Mouse (Mus musculus) hematopoietic stem cell, adult 5-6 weeks (primary cell): ENCODE results near the gene Trim24. TPM values are rescaled to one million over a fixed set of nuclear protein-coding genes. Genes with fewer than 3 reads are reported as not detected.
A peak's percentile ranks its signal among the peaks of the same experiment; 100 is the strongest.
"Not testable (repeated sequence)": the region's sequence is repeated elsewhere in the genome, so short reads cannot be mapped to it uniquely, and the experiment has no call there.

Source experiments
- ATAC-seq, 2 experiments: fragments of 125-278 bp in 1 of 2; replicated peaks in 1 of 2; 2 replicates each; pipeline ENCODE4 v1.8.0; 2016 to 2017; ENCODE audit warnings: inconsistent platforms in 2 of 2, mild to moderate bottlenecking in 2 of 2, moderate number of reproducible peaks in 2 of 2, low read depth in 1 of 2, moderate TSS enrichment in 1 of 2; ENCODE audit not compliant: low FRiP score in 2 of 2, poor library complexity in 2 of 2, severe bottlenecking in 2 of 2, insufficient read depth in 1 of 2, low TSS enrichment in 1 of 2
- total RNA-seq: library from RNA; stranded (forward); fragments of 172-1452, 232-1000 nt; gene quantifications from 2 replicates; pipeline ENCODE4 v1.2.3, GENCODE M21; 2017

Gene Trim24
- total RNA-seq, 1 experiment from 2014 or later = 46.1 TPM

DNA sequence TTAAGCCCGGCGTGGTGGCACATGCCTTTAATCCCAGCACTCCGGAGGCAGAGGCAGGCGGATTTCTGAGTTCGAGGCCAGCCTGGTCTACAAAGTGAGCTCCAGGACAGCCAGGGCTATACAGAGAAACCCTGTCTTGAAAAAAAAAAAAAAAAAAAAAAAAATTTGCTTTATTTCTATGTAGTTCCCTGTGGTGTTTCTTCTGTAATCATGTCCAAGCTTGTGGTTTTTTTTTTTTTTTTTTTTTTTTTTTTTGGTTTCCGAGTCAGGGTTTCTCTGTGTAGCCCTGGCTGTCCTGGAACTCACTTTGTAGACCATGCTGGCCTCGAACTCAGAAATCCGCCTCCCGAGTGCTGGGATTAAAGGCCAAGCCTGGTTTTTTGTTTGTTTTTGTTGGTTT lies 14.3 kb upstream of the Trim24 start:
- not testable (repeated sequence) for ATAC-seq

DNA sequence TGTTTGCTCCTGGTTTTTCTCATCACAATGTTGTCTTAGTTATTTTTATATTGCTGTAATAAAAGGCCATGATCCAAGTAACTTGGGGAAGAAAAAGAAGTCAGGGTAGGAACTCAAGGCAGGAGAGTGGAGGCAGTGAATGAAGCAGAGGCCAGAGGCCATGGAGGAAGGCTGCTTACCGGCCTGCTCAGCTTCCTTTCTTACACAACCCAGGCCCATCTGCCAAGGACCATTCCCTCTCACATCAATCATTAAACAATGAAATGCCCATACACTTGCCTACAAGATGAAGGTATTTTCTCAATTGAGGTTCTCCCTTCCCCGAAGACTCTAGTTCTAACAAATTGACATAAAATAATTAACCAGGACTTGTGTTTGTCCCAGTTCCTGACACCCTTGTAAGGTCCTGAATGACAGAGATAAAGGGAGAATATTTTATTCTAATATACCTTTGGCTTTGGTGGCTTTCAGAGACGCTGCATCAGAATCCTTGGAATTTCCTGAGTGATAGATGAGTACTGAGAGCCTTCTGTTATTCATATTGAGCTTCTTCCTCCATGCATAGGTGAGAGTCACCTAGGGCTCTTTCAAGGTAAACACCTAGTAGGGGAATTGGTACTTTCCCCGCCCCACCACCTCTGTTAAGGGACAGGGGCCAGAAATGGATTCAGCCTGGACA lies 13.3 kb upstream of the Trim24 start:
- no peak for ATAC-seq

DNA sequence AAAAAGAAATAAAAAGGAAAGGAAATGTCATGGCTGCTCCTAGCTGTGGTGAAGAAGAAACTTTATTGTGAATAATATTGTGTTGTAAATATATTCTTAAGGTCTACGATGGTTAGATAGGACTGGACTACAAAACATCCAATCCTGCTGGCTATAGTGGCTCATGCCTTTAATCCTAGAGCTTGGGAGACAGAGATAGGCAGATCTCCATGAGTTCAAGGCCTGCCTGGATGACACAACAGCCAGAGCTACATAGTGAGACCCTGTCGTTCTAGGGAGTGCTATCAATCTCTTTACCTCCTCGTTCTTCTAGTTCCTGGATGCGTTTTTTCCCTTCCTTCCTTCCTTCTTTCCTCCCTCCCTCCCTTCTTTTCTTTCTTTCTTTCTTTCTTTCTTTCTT lies 12.5 kb upstream of the Trim24 start:
- no peak for ATAC-seq

- no peak for ATAC-seq
These were observed 7.7 kb upstream of the Trim24 start for GRCm38 (mm10) chr6:37862893-37863292.

DNA sequence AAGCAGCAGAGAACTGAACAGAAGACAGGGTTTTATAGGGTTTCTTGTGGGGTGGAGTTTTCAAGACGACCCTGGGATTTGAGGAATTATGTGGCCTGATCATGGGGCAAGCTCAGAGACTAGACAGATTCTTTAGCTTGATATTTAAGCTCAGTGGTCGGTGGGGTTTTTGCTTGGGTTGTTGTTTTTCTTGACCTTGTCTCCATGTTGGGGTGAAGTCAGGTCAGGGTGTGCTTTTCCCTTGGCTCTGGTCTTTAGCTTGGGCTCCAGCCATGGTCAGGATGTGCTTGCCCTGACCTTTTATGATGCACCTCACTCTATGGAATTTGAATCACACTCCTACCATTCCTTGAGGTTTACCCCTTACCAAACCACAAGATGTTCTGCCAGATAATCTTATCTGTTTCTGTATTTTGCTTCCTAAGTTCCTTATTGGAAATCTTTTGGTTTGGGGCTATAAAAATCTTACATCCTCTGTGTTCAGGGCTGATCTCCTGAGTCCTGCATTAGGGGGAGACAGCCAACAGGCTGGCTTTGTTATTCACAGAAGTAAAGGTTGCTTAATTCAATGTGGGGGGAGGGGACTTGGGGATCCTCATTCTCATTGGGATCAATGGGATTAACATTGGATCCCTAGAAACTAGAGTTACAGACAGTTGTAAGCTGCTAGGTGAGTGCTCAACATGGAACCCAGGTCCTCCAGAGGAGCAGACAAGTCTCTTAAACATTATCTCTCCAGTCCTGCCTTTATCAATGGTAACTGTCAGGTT lies 6.5 kb upstream of the Trim24 start:
- no peak for ATAC-seq

DNA sequence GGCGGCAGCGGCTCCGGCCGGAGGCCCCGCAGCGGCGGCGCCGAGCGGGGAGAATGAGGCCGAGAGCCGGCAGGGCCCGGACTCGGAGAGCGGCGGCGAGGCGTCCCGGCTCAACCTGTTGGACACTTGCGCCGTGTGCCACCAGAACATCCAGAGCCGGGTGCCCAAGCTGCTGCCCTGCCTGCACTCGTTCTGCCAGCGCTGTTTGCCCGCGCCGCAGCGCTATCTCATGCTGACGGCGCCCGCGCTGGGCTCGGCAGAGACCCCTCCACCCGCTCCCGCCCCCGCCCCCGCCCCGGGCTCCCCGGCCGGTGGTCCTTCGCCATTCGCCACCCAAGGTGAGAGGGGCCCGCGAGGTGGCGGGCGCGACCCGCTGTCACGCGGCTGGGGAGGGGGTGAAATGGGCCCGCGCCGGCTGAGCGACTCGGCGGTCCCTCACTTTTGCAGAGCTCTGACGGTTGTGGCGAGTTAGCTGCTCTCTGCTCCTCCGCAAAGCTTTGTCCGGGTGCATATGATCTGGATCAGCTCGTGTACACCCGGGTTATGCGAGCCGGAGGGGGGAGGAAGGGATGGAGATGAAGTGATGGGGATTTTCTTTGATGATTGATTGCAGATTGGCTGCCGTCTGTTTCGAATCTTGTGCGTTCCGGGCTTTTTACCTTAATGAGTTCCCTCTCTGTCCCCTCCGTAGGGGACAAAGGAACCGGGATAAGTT lies 683 bp downstream of the Trim24 start:
- peak in 1 of 2 experiments; percentile 10; a peak in 1 of 4 replicates for ATAC-seq

- no peak for ATAC-seq
These were observed 2.2 kb downstream of the Trim24 start for GRCm38 (mm10) chr6:37872861-37873260.

GRCm38 (mm10) chr6:37873731-37874130 lies 3.1 kb downstream of the Trim24 start:
- no peak for ATAC-seq

DNA sequence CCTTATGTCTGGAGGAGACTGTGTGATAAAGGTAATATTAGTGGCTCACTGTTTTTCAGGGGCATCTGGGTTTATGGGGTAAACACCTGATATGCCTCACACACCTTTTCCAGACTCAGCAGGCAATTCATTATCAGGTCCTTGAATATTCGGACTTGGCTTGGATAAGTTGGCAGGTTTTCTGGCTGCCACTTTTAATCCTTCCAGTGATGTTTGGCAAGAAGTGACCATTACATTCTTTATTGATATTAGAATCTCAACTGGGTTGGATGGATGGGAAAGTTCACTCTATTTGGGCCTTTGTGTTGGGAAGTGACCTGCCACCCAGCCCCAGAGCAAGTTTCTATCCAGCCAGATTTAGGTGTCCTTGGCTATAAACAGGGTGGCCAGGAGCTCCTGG lies 7.6 kb downstream of the Trim24 start:
- no peak for ATAC-seq

GRCm38 (mm10) chr6:37880586-37880985 lies 10.0 kb downstream of the Trim24 start:
- ATAC-seq = no peak

- no peak for ATAC-seq
These were observed 23.0 kb downstream of the Trim24 start for GRCm38 (mm10) chr6:37893586-37893985.

DNA sequence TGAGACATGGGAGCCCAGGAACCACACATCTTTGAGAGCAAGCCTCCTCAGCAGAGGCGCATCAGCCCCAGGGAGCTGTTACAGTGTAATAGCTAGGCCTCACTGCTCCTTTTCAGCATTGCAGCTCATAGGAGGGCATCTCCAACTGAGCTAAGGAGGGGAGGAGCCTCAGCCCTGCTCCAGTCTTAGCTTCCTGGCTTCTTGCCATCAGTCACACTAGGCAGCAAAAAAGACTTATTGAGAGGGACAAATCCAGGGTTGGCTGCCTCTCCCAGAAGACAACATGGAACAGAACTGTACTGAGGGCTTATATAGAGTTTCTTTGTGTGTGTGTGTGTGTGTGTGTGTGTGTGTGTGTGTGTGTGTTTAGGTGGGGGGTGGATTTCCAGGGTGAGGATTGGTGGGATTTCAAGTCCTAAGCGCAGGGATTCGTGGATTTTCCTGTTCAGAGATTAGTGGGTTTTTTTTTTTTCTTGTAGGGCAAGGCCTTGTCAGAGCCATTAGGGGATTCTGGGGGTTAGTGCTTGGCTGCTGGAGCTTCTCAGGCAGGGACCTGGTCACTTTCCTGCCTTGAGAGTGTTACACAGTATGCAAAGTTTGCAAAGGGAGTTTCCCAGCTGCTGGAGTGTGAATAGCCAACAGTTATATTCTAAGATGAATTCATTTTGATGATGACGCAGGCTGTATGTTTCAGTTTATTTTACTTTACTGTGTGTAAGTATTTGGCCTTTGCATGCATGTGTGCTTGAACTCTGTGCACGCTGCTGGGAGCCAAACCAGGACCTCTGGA lies 25.2 kb downstream of the Trim24 start:
- no peak for ATAC-seq

DNA sequence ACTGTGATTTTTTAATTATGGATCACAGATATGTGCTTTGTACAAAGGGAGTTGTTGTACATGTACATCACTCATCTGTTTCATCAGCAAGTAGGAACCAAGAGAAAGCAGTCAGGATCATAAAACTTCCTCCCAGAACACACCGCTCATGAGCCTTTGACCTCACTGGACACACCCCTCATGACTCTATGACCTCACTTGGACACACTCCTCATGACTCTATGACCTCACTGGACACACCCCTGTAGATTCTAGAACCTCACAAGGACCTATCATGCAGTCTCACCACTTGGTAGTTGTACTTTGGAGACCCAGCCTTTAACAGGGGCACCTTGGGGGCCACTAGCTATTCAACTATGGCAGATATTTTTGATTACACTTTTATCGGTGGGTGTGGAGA lies 29.6 kb downstream of the Trim24 start:
- ATAC-seq = no peak

GRCm38 (mm10) chr6:37901791-37902190 lies 31.2 kb downstream of the Trim24 start:
- no peak for ATAC-seq

GRCm38 (mm10) chr6:37903810-37904209 lies 33.2 kb downstream of the Trim24 start:
- ATAC-seq = no peak

DNA sequence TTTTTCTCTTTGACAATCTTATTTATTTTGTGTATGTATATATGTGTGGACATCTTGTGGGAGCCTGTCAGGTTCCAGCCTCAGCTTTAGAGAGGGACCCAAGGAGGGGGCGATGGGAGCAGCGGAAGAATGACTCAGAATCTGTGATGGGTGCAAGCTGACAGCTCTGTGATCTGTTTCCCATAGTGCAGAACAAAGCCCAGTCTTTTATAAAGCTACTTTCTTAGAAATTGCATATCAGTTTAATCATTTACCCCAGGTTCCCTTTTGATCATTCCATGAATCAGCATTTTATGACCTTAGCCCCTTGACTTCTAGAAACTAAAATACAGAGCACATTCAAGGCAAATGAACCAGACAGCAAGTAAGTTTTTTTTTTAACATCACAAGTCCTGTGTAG lies 42.9 kb downstream of the Trim24 start:
- ATAC-seq = no peak

GRCm38 (mm10) chr6:37925104-37925503 lies 54.5 kb downstream of the Trim24 start:
- no peak for ATAC-seq

- ATAC-seq = no peak
These were observed 56.1 kb downstream of the Trim24 start for GRCm38 (mm10) chr6:37926751-37927150.
